Mouse (Mus musculus) G1E (cell line): ENCODE results near the gene Adh6a. TPM values are rescaled to one million over a fixed set of nuclear protein-coding genes. Genes with fewer than 3 reads are reported as not detected.
"Not testable (repeated sequence)": the region's sequence is repeated elsewhere in the genome, so short reads cannot be mapped to it uniquely, and the experiment has no call there.

Experiments used
- ATAC-seq: 2 replicates; pipeline ENCODE4 v1.8.0; 2016; ENCODE audit warnings: mild to moderate bottlenecking; ENCODE audit not compliant: insufficient number of reproducible peaks, poor library complexity, low FRiP score, severe bottlenecking; ENCODE audit errors: extremely low read depth
- DNase-seq: peaks from one replicate; pipeline ENCODE4 v3.0.0; 2012; ENCODE audit warnings: low spot score
- H3K27me3 ChIP-seq: 2 replicates; pipeline ENCODE4 v1.6.1; 2012; ENCODE audit warnings: mild to moderate bottlenecking, low read length, inconsistent platforms; ENCODE audit not compliant: insufficient read depth
- H3K36me3 ChIP-seq: replicated peaks from 2 replicates; pipeline ENCODE3; 2012; ENCODE audit warnings: mild to moderate bottlenecking, inconsistent platforms
- H3K4me1 ChIP-seq: 2 replicates; pipeline ENCODE4 v1.6.1; 2012; ENCODE audit warnings: low read depth, low read length, inconsistent platforms, mixed read lengths; ENCODE audit not compliant: insufficient read depth
- H3K4me3 ChIP-seq: 2 replicates; pipeline ENCODE4 v1.5.1; 2012; ENCODE audit warnings: low read depth, mild to moderate bottlenecking, inconsistent platforms, low read length, moderate library complexity, mixed read lengths
- H3K9me3 ChIP-seq: replicated peaks from 2 replicates; pipeline ENCODE4 v1.6.1; 2012; ENCODE audit warnings: inconsistent platforms
- CTCF ChIP-seq: IDR thresholded peaks from 2 replicates; pipeline ENCODE4 v1.5.1; 2012; ENCODE audit warnings: low read depth, low read length, inconsistent platforms, mixed read lengths
- GATA1 ChIP-seq: IDR thresholded peaks from 2 replicates; pipeline ENCODE4 v1.6.1; 2012; ENCODE audit warnings: borderline replicate concordance, low read length, inconsistent platforms, mixed read lengths
- GATA2 ChIP-seq: IDR thresholded peaks from 2 replicates; pipeline ENCODE4 v1.6.1; 2012; ENCODE audit warnings: low read depth, low read length, inconsistent platforms, borderline replicate concordance
- POLR2AphosphoS5 ChIP-seq: IDR thresholded peaks from 2 replicates; pipeline ENCODE4 v1.6.1; 2012; ENCODE audit warnings: low read depth, low read length, inconsistent platforms; ENCODE audit not compliant: insufficient replicate concordance
- TAL1 ChIP-seq: conservative IDR thresholded peaks from 2 replicates; pipeline ENCODE4 v1.6.1; 2012; ENCODE audit warnings: low read depth, low read length, inconsistent platforms, mixed read lengths
- polyA plus RNA-seq: library from polyadenylated mRNA; stranded (reverse); fragments of >175 nt; gene quantifications from 2 replicates; pipeline ENCODE4 v1.2.3, GENCODE M21; 2012
- total RNA-seq, 2 experiments: library from RNA; stranded (forward) in 1 of 2; stranded (reverse) in 1 of 2; fragments of 200-1000 nt in 1 of 2; fragments of >200 nt in 1 of 2; fragmentation: Nextera tagmentation in 1 of 2; gene quantifications; 2 replicates each; pipeline ENCODE4 v1.2.3; 2014 to 2017

Gene Adh6a
- total and polyA plus RNA-seq, 3 experiments = 0.22 TPM; not detected in 2

DNA sequence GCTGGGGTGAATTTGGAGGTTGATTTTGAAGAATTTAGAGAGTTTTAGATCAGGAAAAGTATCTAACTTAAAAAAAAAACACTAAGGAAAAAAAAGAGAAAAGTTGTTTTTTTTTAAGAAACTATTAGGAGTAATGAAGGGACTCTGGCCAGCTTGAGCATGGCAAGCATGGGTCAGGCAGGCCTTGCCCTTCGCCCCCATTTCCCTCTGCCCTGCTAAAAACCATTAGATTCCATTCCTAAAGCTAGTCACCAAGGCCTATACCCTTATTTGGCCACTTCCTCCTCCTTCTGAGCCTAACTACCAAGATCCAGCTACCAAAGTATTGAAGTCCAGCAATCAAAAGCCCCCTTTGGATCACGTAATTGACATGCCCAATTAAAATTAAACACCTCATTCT is 53.1 kb downstream of the Adh6a start:
- H3K4me1 ChIP-seq = no peaks in the 10 kb centered on the region
- H3K36me3 ChIP-seq = no peaks in the 10 kb centered on the region
- H3K4me3 ChIP-seq = no peak overlapping the region
- ATAC-seq (no peak), DNase-seq (no peak)
- TF ChIP-seq GATA1 = no peak
- TF ChIP-seq POLR2AphosphoS5 = no peak
- peaks cover 6% of the 10 kb centered on the region for H3K27me3 ChIP-seq
- no peaks in the 10 kb centered on the region for H3K9me3 ChIP-seq

DNA sequence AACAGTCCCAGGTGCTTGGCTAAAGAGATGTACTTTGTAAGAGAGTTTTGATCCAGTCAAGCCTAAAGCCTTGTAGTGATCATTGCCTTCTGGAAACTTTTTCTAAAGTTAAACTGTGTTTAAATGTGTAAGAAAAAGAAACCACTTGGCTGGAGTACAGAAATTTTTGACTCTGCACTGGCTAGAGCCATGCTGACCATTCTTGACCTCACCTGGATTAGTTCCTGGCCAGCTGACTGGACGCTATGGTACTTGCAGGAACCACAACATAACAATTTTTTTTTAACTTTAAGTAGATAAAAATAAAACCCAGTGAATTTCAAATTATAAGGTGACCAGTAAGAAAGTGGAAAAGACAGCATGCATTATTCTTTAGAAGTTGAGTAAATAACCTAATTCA is 56.5 kb downstream of the Adh6a start:
- Histone ChIP-seq H3K4me3 (no peak overlapping the region), H3K9me3 (no peaks in the 10 kb centered on the region), H3K27me3 (peaks cover 2% of the 10 kb centered on the region; the same call in 1 of the 2 replicates), H3K36me3 (no peaks in the 10 kb centered on the region), H3K4me1 (no peaks in the 10 kb centered on the region)
- DNase-seq (no peak), ATAC-seq (no peak)
- TF ChIP-seq GATA1 = no peak
- no peak for TF ChIP-seq CTCF
- no peak for TF ChIP-seq POLR2AphosphoS5
- no peak for TF ChIP-seq GATA2
- TF ChIP-seq TAL1 = no peak

DNA sequence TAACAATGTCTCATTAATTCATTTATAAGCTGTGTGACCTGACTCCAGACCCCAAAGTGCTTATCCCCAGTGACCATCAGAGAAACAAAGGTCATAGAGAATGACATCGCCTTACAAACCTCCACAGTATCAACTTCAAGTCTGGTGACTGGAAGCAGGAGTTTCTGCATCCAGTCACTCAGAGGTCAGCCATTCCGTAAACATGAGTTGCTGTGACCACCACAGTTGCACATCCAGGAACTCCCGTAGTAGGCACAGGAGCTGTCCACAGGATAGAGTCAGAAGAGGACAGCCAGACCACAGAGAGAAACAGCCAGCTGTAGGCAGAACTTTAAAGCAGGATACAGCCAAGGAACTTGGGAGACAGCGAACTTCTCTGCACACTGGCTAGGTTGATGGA is 57.2 kb downstream of the Adh6a start:
- H3K36me3 ChIP-seq, H3K4me1 ChIP-seq, DNase-seq, ATAC-seq, H3K4me3 ChIP-seq, H3K27me3 ChIP-seq, H3K9me3 ChIP-seq: not testable (repeated sequence)

DNA sequence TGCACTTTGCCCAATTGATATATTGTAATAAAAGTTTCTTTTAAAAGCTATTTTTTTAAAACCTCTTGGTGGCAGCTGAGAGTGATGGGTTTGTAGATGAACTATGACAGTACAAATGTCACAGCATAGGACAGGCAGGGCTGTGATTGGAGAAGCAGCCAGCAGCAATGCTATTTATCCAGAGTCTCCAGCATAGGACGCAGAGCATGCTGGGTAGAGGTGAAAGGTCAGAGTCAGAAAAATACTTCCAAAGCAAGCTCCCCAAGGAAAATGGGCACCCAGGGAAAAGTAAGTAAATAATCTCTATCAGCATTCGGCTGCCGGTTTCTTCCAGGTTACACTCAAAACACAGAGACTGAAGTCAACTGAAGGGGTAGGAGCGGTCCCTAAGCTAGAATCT is 60.8 kb downstream of the Adh6a start:
- Histone ChIP-seq H3K36me3 (no peaks in the 10 kb centered on the region), H3K27me3 (peaks cover 3% of the 10 kb centered on the region; the same call in 1 of the 2 replicates)
- ATAC-seq = no peak

DNA sequence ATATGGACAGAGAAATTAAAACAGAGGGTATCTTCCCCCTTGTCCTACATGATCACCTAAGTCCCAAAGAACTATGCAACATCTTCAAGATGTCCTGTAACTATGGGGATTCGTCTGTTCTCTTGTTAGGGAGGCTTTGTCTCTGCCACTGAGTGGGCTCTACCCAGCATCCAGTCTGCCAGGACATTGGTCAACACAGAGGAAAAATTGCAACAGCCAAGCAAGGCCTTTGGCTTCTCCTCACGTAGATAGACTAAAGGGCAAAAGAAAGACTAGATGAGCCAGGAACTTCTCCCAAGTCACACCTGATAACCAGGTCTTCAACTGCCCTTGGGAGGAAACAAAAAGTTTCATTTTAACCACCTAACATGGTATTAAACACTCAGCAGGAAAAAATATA is 62.1 kb downstream of the Adh6a start:
- ATAC-seq (no peak), DNase-seq (no peak)
- H3K27me3 ChIP-seq = peaks cover 3% of the 10 kb centered on the region; the same call in 1 of the 2 replicates
- H3K4me1 ChIP-seq = no peaks in the 10 kb centered on the region
- H3K9me3 ChIP-seq = no peaks in the 10 kb centered on the region
- no peak for TF ChIP-seq GATA2
- no peak for TF ChIP-seq TAL1
- no peak for TF ChIP-seq GATA1
- TF ChIP-seq CTCF = no peak
- no peak for TF ChIP-seq POLR2AphosphoS5
- H3K4me3 ChIP-seq = no peak overlapping the region
- H3K36me3 ChIP-seq = no peaks in the 10 kb centered on the region

More for the DNA sequence above, 60.8 kb downstream of the Adh6a start:
- Histone ChIP-seq H3K4me1 (no peaks in the 10 kb centered on the region), H3K4me3 (no peak overlapping the region), H3K9me3 (no peaks in the 10 kb centered on the region)
- no peak for DNase-seq
- no peak for TF ChIP-seq POLR2AphosphoS5
- no peak for TF ChIP-seq TAL1
- TF ChIP-seq GATA1 = no peak
- no peak for TF ChIP-seq GATA2
- TF ChIP-seq CTCF = no peak

Other genes with a start within 250 kb of the Adh6a start
- gene 1110002E22Rik, start 248.2 kb upstream of the Adh6a start, total RNA-seq (2014; fragmentation: Nextera tagmentation) = not detected in 2 replicates
- gene 1110002E22Rik, start 248.2 kb upstream of the Adh6a start, total RNA-seq (2017) = under 0.01 and 0.06 TPM in 2 replicates
- 0.02 TPM in 2 replicates for gene 1110002E22Rik, start 248.2 kb upstream of the Adh6a start, polyA plus RNA-seq
- not detected in 2 replicates for gene Gm5105, start 245.9 kb upstream of the Adh6a start, total RNA-seq (2014; fragmentation: Nextera tagmentation)
- 0.11 and 0.12 TPM in 2 replicates for gene Gm5105, start 245.9 kb upstream of the Adh6a start, total RNA-seq (2017)
- not detected in 2 replicates for gene Gm5105, start 245.9 kb upstream of the Adh6a start, polyA plus RNA-seq
- 18.7 and 24.9 TPM in 2 replicates for gene Trmt10a, start 169.8 kb upstream of the Adh6a start, total RNA-seq (2014; fragmentation: Nextera tagmentation)
- gene Trmt10a, start 169.8 kb upstream of the Adh6a start, total RNA-seq (2017) = 11.8 and 15.9 TPM in 2 replicates
- 3.6 and 4.6 TPM in 2 replicates for gene Trmt10a, start 169.8 kb upstream of the Adh6a start, polyA plus RNA-seq
- gene Mttp, start 168.3 kb upstream of the Adh6a start, total RNA-seq (2014; fragmentation: Nextera tagmentation) = 7.2 and 8.0 TPM in 2 replicates
- 2.7 and 3.4 TPM in 2 replicates for gene Mttp, start 168.3 kb upstream of the Adh6a start, total RNA-seq (2017)
- 0.23 and 0.42 TPM in 2 replicates for gene Mttp, start 168.3 kb upstream of the Adh6a start, polyA plus RNA-seq
- not detected in 2 replicates for gene 4930579F01Rik, start 119.5 kb upstream of the Adh6a start, total RNA-seq (2014; fragmentation: Nextera tagmentation)
- gene 4930579F01Rik, start 119.5 kb upstream of the Adh6a start, total RNA-seq (2017) = 0.12 TPM in 1 of 2 replicates, not detected in the other
- not detected in 2 replicates for gene 4930579F01Rik, start 119.5 kb upstream of the Adh6a start, polyA plus RNA-seq
- not detected in 2 replicates for gene Adh7, start 95.5 kb upstream of the Adh6a start, total RNA-seq (2014; fragmentation: Nextera tagmentation)
- gene Adh7, start 95.5 kb upstream of the Adh6a start, total RNA-seq (2017) = 0.05 and 0.06 TPM in 2 replicates
- gene Adh7, start 95.5 kb upstream of the Adh6a start, polyA plus RNA-seq = not detected in 2 replicates
- gene Adh1, start 52.3 kb upstream of the Adh6a start, total RNA-seq (2014; fragmentation: Nextera tagmentation) = not detected in 2 replicates
- 0.17 and 0.33 TPM in 2 replicates for gene Adh1, start 52.3 kb upstream of the Adh6a start, total RNA-seq (2017)
- not detected in 2 replicates for gene Adh1, start 52.3 kb upstream of the Adh6a start, polyA plus RNA-seq
- not detected in 2 replicates for gene Adh6b, start 28.5 kb downstream of the Adh6a start, total RNA-seq (2014; fragmentation: Nextera tagmentation)
- gene Adh6b, start 28.5 kb downstream of the Adh6a start, total RNA-seq (2017) = 0.06 and 0.16 TPM in 2 replicates
- not detected in 2 replicates for gene Adh6b, start 28.5 kb downstream of the Adh6a start, polyA plus RNA-seq
- not detected in 2 replicates for gene Adh4, start 102.2 kb downstream of the Adh6a start, total RNA-seq (2014; fragmentation: Nextera tagmentation)
- not detected in 2 replicates for gene Adh4, start 102.2 kb downstream of the Adh6a start, total RNA-seq (2017)
- gene Adh4, start 102.2 kb downstream of the Adh6a start, polyA plus RNA-seq = not detected in 2 replicates
- 86.2 and 86.3 TPM in 2 replicates for gene Adh5, start 129.8 kb downstream of the Adh6a start, total RNA-seq (2014; fragmentation: Nextera tagmentation)
- gene Adh5, start 129.8 kb downstream of the Adh6a start, total RNA-seq (2017) = 147 and 154 TPM in 2 replicates
- gene Adh5, start 129.8 kb downstream of the Adh6a start, polyA plus RNA-seq = 11.3 and 27.4 TPM in 2 replicates
- 61.8 and 67.3 TPM in 2 replicates for gene Metap1, start 176.2 kb downstream of the Adh6a start, total RNA-seq (2014; fragmentation: Nextera tagmentation)
- 63.0 and 66.3 TPM in 2 replicates for gene Metap1, start 176.2 kb downstream of the Adh6a start, total RNA-seq (2017)
- 24.3 and 29.3 TPM in 2 replicates for gene Metap1, start 176.2 kb downstream of the Adh6a start, polyA plus RNA-seq
- 584 and 634 TPM in 2 replicates for gene Eif4e, start 212.9 kb downstream of the Adh6a start, total RNA-seq (2014; fragmentation: Nextera tagmentation)
- 173 and 248 TPM in 2 replicates for gene Eif4e, start 212.9 kb downstream of the Adh6a start, total RNA-seq (2017)
- gene Eif4e, start 212.9 kb downstream of the Adh6a start, polyA plus RNA-seq = 13.2 and 21.2 TPM in 2 replicates